Mouse (Mus musculus) forebrain, embryonic 15.5 days (tissue): ENCODE results near the gene Tubg2. TPM values are rescaled to one million over a fixed set of nuclear protein-coding genes. Genes with fewer than 3 reads are reported as not detected.
"Not testable (repeated sequence)": the region's sequence is repeated elsewhere in the genome, so short reads cannot be mapped to it uniquely, and the experiment has no call there.

Experiments used
- ATAC-seq: fragments of 200-750 bp; cut with Nextera tagmentation; replicated peaks from 2 replicates; pipeline ENCODE4 v1.8.0; 2017; ENCODE audit warnings: mild to moderate bottlenecking, moderate TSS enrichment, moderate library complexity
- H3K27ac ChIP-seq: fragments of 300-500 bp; sonication (generic); replicated peaks from 2 replicates; pipeline ENCODE4 v1.5.1; 2015; ENCODE audit warnings: mild to moderate bottlenecking, inconsistent platforms
- H3K27me3 ChIP-seq: fragments of 300-500 bp; sonication (generic); 2 replicates; pipeline ENCODE4 v1.6.1; 2015; ENCODE audit warnings: inconsistent platforms
- H3K36me3 ChIP-seq: fragments of 300-500 bp; sonication (generic); 2 replicates; pipeline ENCODE4 v1.6.1; 2015; ENCODE audit warnings: mild to moderate bottlenecking, inconsistent platforms
- H3K4me1 ChIP-seq: fragments of 300-500 bp; sonication (generic); 2 replicates; pipeline ENCODE4 v1.6.1; 2015; ENCODE audit warnings: inconsistent platforms
- H3K4me2 ChIP-seq: fragments of 300-500 bp; sonication (generic); replicated peaks from 2 replicates; pipeline ENCODE4 v1.6.1; 2015; ENCODE audit warnings: mild to moderate bottlenecking, inconsistent platforms
- H3K4me3 ChIP-seq: fragments of 300-500 bp; sonication (generic); 2 replicates; pipeline ENCODE4 v1.5.1; 2015; ENCODE audit warnings: mild to moderate bottlenecking, inconsistent platforms
- H3K9ac ChIP-seq: fragments of 300-500 bp; sonication (generic); replicated peaks from 2 replicates; pipeline ENCODE4 v1.6.1; 2015; ENCODE audit warnings: mild to moderate bottlenecking, inconsistent platforms
- H3K9me3 ChIP-seq: fragments of 300-500 bp; sonication (generic); 2 replicates; pipeline ENCODE4 v1.6.1; 2016; ENCODE audit warnings: inconsistent platforms
- WGBS: fragments of 180-500 bp; shearing (Covaris S2); methylation state at CpG from one replicate; pipeline ENCODE4 v1.1.7; 2015; ENCODE audit warnings: mixed read lengths; 5-methylcytosine and 5-hydroxymethylcytosine counted together
- polyA plus RNA-seq: library from polyadenylated mRNA; unstranded; fragments of >200 nt; fragmentation: Nextera tagmentation; extraction: Ambion mirVana; gene quantifications from 2 replicates; pipeline ENCODE4 v1.2.1, GENCODE M21; 2015

The Tubg2 gene
- polyA plus RNA-seq, result 31.2 and 32.8 TPM in 2 replicates

DNA sequence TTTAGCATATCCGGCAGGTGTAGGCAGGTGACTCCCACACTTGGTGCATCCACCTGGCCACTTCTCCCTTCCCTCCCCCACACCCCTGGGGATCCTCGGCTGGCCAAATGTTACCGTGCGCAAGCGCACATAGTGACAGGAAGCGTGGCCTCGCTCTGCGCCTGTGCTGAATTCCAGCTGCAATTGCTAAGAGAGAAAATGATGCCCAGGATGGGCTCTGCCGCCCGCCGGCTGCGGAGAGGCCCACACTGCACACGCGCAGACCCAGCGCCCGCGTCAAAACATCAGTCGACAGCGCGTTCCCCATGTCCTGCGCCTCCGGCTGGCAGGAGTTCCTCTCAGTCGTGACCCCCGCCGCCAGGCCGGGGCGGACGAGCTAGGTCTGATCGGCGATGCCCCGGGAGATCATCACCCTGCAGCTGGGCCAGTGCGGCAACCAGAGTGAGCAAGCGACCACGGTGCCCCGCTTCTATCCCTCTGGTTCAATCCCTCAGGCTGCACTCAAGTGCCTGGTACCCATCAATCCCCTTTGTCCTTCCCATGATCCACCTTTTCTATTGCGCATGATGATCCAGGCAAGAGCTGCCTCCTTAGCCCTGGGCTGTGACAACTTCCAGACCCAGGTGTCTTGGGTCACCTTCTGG is at the start of gene Tubg2:
Gene Tubg2, plus strand, starts transcription at position 180 of the 644 bp plus-strand sequence.
- 2% methylated on average over 36 of the region's 36 CpGs for WGBS
- H3K4me3 ChIP-seq, result peak within 1 kb of the TSS; percentile 51
- peak within 1 kb of the TSS; percentile 80 for H3K4me2 ChIP-seq
- H3K4me1 ChIP-seq, result peaks cover 12% of the 10 kb centered on the region
- H3K9ac ChIP-seq, result peak within 1 kb of the TSS; percentile 77
- peak; percentile 93 for ATAC-seq
- H3K27me3 ChIP-seq, result peaks cover 7% of the 10 kb centered on the region; the same call in 1 of the 2 replicates
- no peaks in the 10 kb centered on the region for H3K36me3 ChIP-seq
- H3K9me3 ChIP-seq, result no peaks in the 10 kb centered on the region
- peak within 1 kb of the TSS; percentile 86 for H3K27ac ChIP-seq

DNA sequence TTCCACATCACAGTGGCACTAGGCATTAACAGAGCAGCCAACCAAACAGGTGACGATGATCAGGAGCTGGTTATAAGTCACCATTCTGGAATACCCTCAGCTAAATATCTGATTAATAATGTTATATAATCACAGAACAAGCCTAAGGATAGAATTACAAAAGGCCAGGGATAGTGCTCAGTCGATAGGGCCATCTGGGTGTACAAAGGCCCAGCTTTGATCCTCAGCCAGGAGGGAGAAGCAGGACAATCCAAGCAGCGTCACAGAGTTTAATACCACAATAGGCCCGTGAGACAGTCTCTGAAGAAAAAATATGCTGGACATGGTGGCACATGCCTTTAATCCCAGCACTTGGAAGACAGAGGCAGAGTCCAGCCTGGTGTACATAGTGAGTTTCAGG is 46.4 kb upstream of the Tubg2 start:
- Histone ChIP-seq H3K4me3 (no peak overlapping the region), H3K27ac (no peak overlapping the region), H3K27me3 (no peaks in the 10 kb centered on the region), H3K36me3 (peaks cover 13% of the 10 kb centered on the region), H3K4me2 (no peak overlapping the region), H3K4me1 (peaks cover 4% of the 10 kb centered on the region; the same call in 1 of the 2 replicates), H3K9ac (no peak overlapping the region), H3K9me3 (no peaks in the 10 kb centered on the region)
- no peak for ATAC-seq
- 54% methylated on average over 4 of the region's 4 CpGs for WGBS

DNA sequence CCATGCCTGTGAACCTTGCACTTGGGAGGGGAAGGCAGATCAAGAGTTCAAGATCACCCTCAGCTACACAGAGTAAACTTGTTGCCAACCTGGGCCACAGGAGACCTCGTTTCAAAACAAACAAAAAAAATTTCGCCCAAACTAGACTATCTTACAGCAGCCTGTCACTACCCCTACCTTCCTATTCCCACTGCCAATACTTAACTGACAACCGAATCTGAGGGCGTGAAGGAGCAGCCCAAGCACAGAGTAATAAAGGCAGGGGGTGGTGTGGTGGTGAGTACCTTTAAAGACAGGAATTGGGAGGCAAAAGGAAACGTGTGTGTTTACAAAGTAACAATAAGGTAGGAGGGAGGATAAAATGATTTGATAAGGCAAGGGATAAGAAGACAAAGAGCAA is 45.0 kb upstream of the Tubg2 start:
- WGBS, result 75% methylated on average over 5 of the region's 5 CpGs
- Histone ChIP-seq H3K9me3 (no peaks in the 10 kb centered on the region), H3K9ac (no peak overlapping the region), H3K27me3 (no peaks in the 10 kb centered on the region), H3K4me3 (no peak overlapping the region), H3K4me1 (peaks cover 17% of the 10 kb centered on the region), H3K4me2 (no peak overlapping the region), H3K36me3 (peaks cover 7% of the 10 kb centered on the region; the same call in 1 of the 2 replicates), H3K27ac (no peak overlapping the region)
- ATAC-seq, result no peak

DNA sequence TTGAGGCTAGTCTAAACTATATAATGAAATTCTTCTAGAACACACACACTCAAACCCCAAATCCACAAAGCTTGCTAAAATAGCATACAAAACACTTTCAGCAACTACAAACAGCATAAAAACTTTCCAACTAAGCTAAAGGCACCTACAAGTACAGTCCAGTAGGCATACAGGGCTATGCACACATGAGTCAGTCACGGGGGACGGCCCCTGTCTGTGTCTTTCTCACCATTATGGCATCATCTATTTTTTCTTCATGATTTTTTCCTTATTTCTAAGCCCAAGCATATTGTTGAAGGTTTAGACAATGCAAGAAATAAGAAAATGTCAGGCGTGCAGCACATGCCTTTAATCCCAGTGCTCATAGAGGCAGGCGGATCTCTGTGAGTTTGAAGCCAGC is 44.5 kb upstream of the Tubg2 start:
- no peak for ATAC-seq
- Histone ChIP-seq H3K9me3 (no peaks in the 10 kb centered on the region), H3K27me3 (no peaks in the 10 kb centered on the region), H3K4me2 (no peak overlapping the region), H3K4me1 (peaks cover 22% of the 10 kb centered on the region), H3K27ac (no peak overlapping the region), H3K4me3 (no peak overlapping the region), H3K36me3 (peaks cover 6% of the 10 kb centered on the region; the same call in 1 of the 2 replicates), H3K9ac (no peak overlapping the region)
- WGBS, result 87% methylated on average over 4 of the region's 4 CpGs

DNA sequence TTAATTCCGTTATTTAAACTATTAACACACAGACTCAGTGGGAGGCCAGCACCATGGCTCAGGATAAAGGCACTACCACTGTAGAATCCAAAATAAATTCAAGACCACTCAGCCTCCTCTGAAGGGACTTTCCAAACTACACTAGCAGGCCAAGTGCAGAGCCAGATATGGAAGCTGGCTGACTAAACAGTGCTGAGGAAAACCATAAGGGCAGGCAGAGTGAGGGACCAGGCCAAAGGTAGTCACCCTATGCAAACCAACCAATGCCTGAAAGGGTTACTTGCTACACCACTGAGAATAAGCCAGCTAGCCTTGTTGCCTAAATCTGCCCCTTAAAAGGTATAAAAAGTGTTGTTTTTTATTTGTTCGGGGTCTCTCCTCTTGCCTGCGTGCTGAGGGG is 43.5 kb upstream of the Tubg2 start:
- no peak overlapping the region for H3K9ac ChIP-seq
- H3K27ac ChIP-seq, result no peak overlapping the region
- H3K4me1 ChIP-seq, result peaks cover 25% of the 10 kb centered on the region
- no peaks in the 10 kb centered on the region for H3K9me3 ChIP-seq
- no peak for ATAC-seq
- H3K4me3 ChIP-seq, result no peak overlapping the region
- H3K27me3 ChIP-seq, result no peaks in the 10 kb centered on the region
- WGBS, result 84% methylated on average over 3 of the region's 3 CpGs
- H3K36me3 ChIP-seq, result peaks cover 6% of the 10 kb centered on the region; the same call in 1 of the 2 replicates
- H3K4me2 ChIP-seq, result no peak overlapping the region

- ATAC-seq, result no peak
- H3K36me3 ChIP-seq, result peaks cover 6% of the 10 kb centered on the region; the same call in 1 of the 2 replicates
- peaks cover 43% of the 10 kb centered on the region for H3K4me1 ChIP-seq
- no peaks in the 10 kb centered on the region for H3K27me3 ChIP-seq
- H3K4me3 ChIP-seq, result no peak overlapping the region
- 15% methylated on average over 2 of the region's 2 CpGs for WGBS
- H3K4me2 ChIP-seq, result no peak overlapping the region
- H3K27ac ChIP-seq, result peak overlapping the region; percentile 51
- H3K9ac ChIP-seq, result no peak overlapping the region; the same call in 1 of the 2 replicates
- H3K9me3 ChIP-seq, result no peaks in the 10 kb centered on the region
Measured at GRCm38 (mm10) chr11:101115564-101115963, 40.1 kb upstream of the Tubg2 start.

- H3K9ac ChIP-seq, result peak overlapping the region; percentile 90; the same call in 1 of the 2 replicates
- H3K4me2 ChIP-seq, result peak overlapping the region; percentile 93
- H3K27me3 ChIP-seq, result no peaks in the 10 kb centered on the region
- H3K4me1 ChIP-seq, result peaks cover 55% of the 10 kb centered on the region
- H3K4me3 ChIP-seq, result peak overlapping the region; percentile 74; the same call in 1 of the 2 replicates
- no peak overlapping the region for H3K27ac ChIP-seq
- H3K9me3 ChIP-seq, result no peaks in the 10 kb centered on the region
- ATAC-seq, result no peak
- peaks cover 9% of the 10 kb centered on the region for H3K36me3 ChIP-seq
- WGBS, result 61% methylated on average over 4 of the region's 4 CpGs
Measured at GRCm38 (mm10) chr11:101118105-101118504, 37.6 kb upstream of the Tubg2 start.

- no peaks in the 10 kb centered on the region for H3K9me3 ChIP-seq
- WGBS, result under 1% methylated on average over 39 of the region's 39 CpGs
- H3K4me1 ChIP-seq, result peaks cover 55% of the 10 kb centered on the region
- H3K27ac ChIP-seq, result peak overlapping the region; percentile 88
- H3K4me2 ChIP-seq, result peak overlapping the region; percentile 93
- peak overlapping the region; percentile 90 for H3K9ac ChIP-seq
- peak; percentile 84 for ATAC-seq
- H3K4me3 ChIP-seq, result peak overlapping the region; percentile 74
- H3K27me3 ChIP-seq, result no peaks in the 10 kb centered on the region
- H3K36me3 ChIP-seq, result peaks cover 13% of the 10 kb centered on the region; the same call in 1 of the 2 replicates
Measured at GRCm38 (mm10) chr11:101119131-101119760, 36.5 kb upstream of the Tubg2 start.

GRCm38 (mm10) chr11:101119761-101120544 is 35.8 kb upstream of the Tubg2 start, which contains the start of the genes Retreg3 and Tubg1:
Gene Retreg3 (minus strand): TSS chr11:101119893.
Gene Tubg1 (plus strand): TSS chr11:101119938.
- Histone ChIP-seq H3K9me3 (no peaks in the 10 kb centered on the region), H3K27me3 (no peaks in the 10 kb centered on the region), H3K4me1 (peaks cover 48% of the 10 kb centered on the region), H3K9ac (peak within 1 kb of the TSS; percentile 90), H3K4me2 (peak within 1 kb of the TSS; percentile 93), H3K27ac (peak within 1 kb of the TSS; percentile 89), H3K36me3 (peaks cover 13% of the 10 kb centered on the region; the same call in 1 of the 2 replicates), H3K4me3 (peak within 1 kb of the TSS; percentile 74)
- under 1% methylated on average over 61 of the region's 61 CpGs for WGBS
- ATAC-seq, result peak; percentile 95

GRCm38 (mm10) chr11:101120545-101121188 is 35.0 kb upstream of the Tubg2 start:
- Histone ChIP-seq H3K9me3 (no peaks in the 10 kb centered on the region), H3K27me3 (no peaks in the 10 kb centered on the region), H3K4me3 (peak overlapping the region; percentile 74), H3K36me3 (peaks cover 17% of the 10 kb centered on the region), H3K4me2 (peak overlapping the region; percentile 93), H3K27ac (peak overlapping the region; percentile 89), H3K4me1 (peaks cover 41% of the 10 kb centered on the region), H3K9ac (peak overlapping the region; percentile 80)
- 20% methylated on average over 19 of the region's 19 CpGs for WGBS
- ATAC-seq, result no peak

DNA sequence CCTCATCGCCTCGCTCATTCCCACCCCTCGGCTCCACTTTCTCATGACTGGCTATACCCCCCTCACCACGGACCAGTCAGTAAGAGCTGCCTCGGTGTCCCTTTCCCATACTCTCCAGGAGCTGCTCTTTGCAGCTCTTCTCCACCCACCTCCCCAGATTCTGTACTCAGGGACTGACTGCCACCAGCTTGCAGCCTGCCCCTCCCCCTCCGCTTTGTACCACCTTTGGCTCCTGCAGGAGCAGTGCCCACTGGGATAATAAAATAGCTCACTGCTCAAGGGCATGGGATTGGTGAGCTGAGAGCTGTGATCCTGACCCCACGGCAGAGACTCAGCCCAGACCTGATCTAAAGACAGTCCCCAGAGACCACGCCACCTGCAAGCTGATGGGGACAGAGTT is 31.2 kb upstream of the Tubg2 start:
- H3K4me1 ChIP-seq, result peaks cover 18% of the 10 kb centered on the region
- H3K27ac ChIP-seq, H3K9me3 ChIP-seq, H3K9ac ChIP-seq, H3K4me2 ChIP-seq, H3K27me3 ChIP-seq, H3K4me3 ChIP-seq, ATAC-seq: not testable (repeated sequence)
- H3K36me3 ChIP-seq, result peaks cover 28% of the 10 kb centered on the region
- 96% methylated on average over 8 of the region's 8 CpGs for WGBS
